Mouse (Mus musculus) lung, postnatal 10 days (tissue): ENCODE data around the gene Lhfpl5.

Experiments used
- DNase-seq: peaks from one replicate; pipeline ENCODE4 v3.0.0; 2021

The Lhfpl5 gene

GRCm38 (mm10) chr17:28572941-28573340 lies 2.5 kb upstream of the Lhfpl5 start:
- no peak for DNase-seq

- peak; percentile 76 for DNase-seq
Measured at GRCm38 (mm10) chr17:28580396-28580795, 5.0 kb downstream of the Lhfpl5 start.

GRCm38 (mm10) chr17:28581056-28581455 lies 5.6 kb downstream of the Lhfpl5 start:
- no peak for DNase-seq

GRCm38 (mm10) chr17:28586509-28586908 lies 11.1 kb downstream of the Lhfpl5 start:
- DNase-seq: peak; percentile 39

GRCm38 (mm10) chr17:28588591-28588990 lies 13.2 kb downstream of the Lhfpl5 start:
- no peak for DNase-seq

GRCm38 (mm10) chr17:28590596-28590995 lies 15.2 kb downstream of the Lhfpl5 start:
- DNase-seq: no peak

- DNase-seq: no peak
Measured at GRCm38 (mm10) chr17:28591476-28591875, 16.0 kb downstream of the Lhfpl5 start.

GRCm38 (mm10) chr17:28592998-28593397 lies 17.6 kb downstream of the Lhfpl5 start:
- DNase-seq: peak; percentile 82

- no peak for DNase-seq
Measured at GRCm38 (mm10) chr17:28593965-28594364, 18.5 kb downstream of the Lhfpl5 start.

- no peak for DNase-seq
Measured at GRCm38 (mm10) chr17:28600780-28601179, 25.3 kb downstream of the Lhfpl5 start.

- no peak for DNase-seq
Measured at GRCm38 (mm10) chr17:28601557-28602250, 26.3 kb downstream of the Lhfpl5 start.

- no peak for DNase-seq
Measured at GRCm38 (mm10) chr17:28609543-28609942, 34.1 kb downstream of the Lhfpl5 start.

- DNase-seq: no peak
Measured at GRCm38 (mm10) chr17:28612603-28613002, 37.2 kb downstream of the Lhfpl5 start.

GRCm38 (mm10) chr17:28613096-28613495 lies 37.7 kb downstream of the Lhfpl5 start:
- no peak for DNase-seq

- no peak for DNase-seq
Measured at GRCm38 (mm10) chr17:28615332-28615731, 39.9 kb downstream of the Lhfpl5 start.

GRCm38 (mm10) chr17:28617636-28618035 lies 42.2 kb downstream of the Lhfpl5 start:
- DNase-seq: no peak

GRCm38 (mm10) chr17:28618124-28618523 lies 42.7 kb downstream of the Lhfpl5 start:
- no peak for DNase-seq

GRCm38 (mm10) chr17:28618775-28619174 lies 43.3 kb downstream of the Lhfpl5 start:
- no peak for DNase-seq

- DNase-seq: peak; percentile 57
Measured at GRCm38 (mm10) chr17:28621381-28622299, 46.2 kb downstream of the Lhfpl5 start.

- DNase-seq: peak; percentile 92
Measured at GRCm38 (mm10) chr17:28622300-28622759, 46.9 kb downstream of the Lhfpl5 start, which contains the start of gene Srpk1. Srpk1 (minus strand) TSS chr17:28622709.

GRCm38 (mm10) chr17:28624841-28625240 lies 49.4 kb downstream of the Lhfpl5 start:
- no peak for DNase-seq

GRCm38 (mm10) chr17:28625327-28625726 lies 49.9 kb downstream of the Lhfpl5 start:
- DNase-seq: no peak

GRCm38 (mm10) chr17:28626937-28627336 lies 51.5 kb downstream of the Lhfpl5 start:
- no peak for DNase-seq
